Mouse (Mus musculus) small intestine, adult 2 months (tissue): ENCODE measurements around the gene Bin2. TPM values are rescaled to one million over a fixed set of nuclear protein-coding genes. Genes with fewer than 3 reads are reported as not detected.
"Not testable (repeated sequence)": the region's sequence is repeated elsewhere in the genome, so short reads cannot be mapped to it uniquely, and the experiment has no call there.

ENCODE experiments used
- H3K27ac ChIP-seq: fragments of 200-500 bp; 2 replicates; pipeline ENCODE4 v1.5.1; 2012; ENCODE audit warnings: low read depth, low read length, control low read depth, inconsistent platforms; ENCODE audit not compliant: insufficient read depth
- H3K27me3 ChIP-seq: fragments of 200-500 bp; 2 replicates; pipeline ENCODE4 v1.6.1; 2012; ENCODE audit warnings: mild to moderate bottlenecking, moderate library complexity, low read length, inconsistent platforms; ENCODE audit not compliant: control insufficient read depth, insufficient read depth
- H3K36me3 ChIP-seq: fragments of 200-500 bp; 2 replicates; pipeline ENCODE4 v1.6.1; 2012; ENCODE audit warnings: mild to moderate bottlenecking, low read length, control low read depth, inconsistent platforms; ENCODE audit not compliant: control insufficient read depth, insufficient read depth
- H3K4me1 ChIP-seq: fragments of 200-500 bp; 2 replicates; pipeline ENCODE4 v1.6.1; 2012; ENCODE audit warnings: low read length, inconsistent platforms, mixed read lengths; ENCODE audit not compliant: control insufficient read depth, insufficient read depth, insufficient read length
- H3K4me3 ChIP-seq: fragments of 200-500 bp; 2 replicates; pipeline ENCODE4 v1.5.1; 2012; ENCODE audit warnings: low read depth, mild to moderate bottlenecking, control low read depth, inconsistent platforms, low read length, moderate library complexity
- CTCF ChIP-seq: fragments of 200-500 bp; IDR thresholded peaks from 2 replicates; pipeline ENCODE4 v1.5.1; 2012; ENCODE audit warnings: low read depth, mild to moderate bottlenecking, control low read depth, inconsistent platforms, low read length, moderate library complexity, mixed read lengths; ENCODE audit not compliant: insufficient replicate concordance, insufficient read length; ENCODE audit errors: extremely low read depth
- POLR2A ChIP-seq: fragments of 200-500 bp; IDR thresholded peaks from 2 replicates; pipeline ENCODE4 v1.6.1; 2012; ENCODE audit warnings: low read depth, mild to moderate bottlenecking, control low read depth, inconsistent platforms, low read length, moderate library complexity
- WGBS: fragments of 180-500 bp; shearing (Covaris S2); methylation state at CpG from one replicate; pipeline ENCODE4 v1.1.7; 2018; 5-methylcytosine and 5-hydroxymethylcytosine counted together
- polyA plus RNA-seq: library from polyadenylated mRNA; depleted of rRNA; stranded (reverse); fragments of >200 nt; gene quantifications from 2 replicates; pipeline ENCODE4 v1.2.3, GENCODE M21; 2012

The Bin2 gene
- polyA plus RNA-seq, 1 experiment = 13.0 TPM

GRCm38 (mm10) chr15:100630126-100630525, 39.2 kb downstream of the Bin2 start:
- Histone ChIP-seq H3K4me3 (no peak overlapping the region), H3K27ac (no peak overlapping the region), H3K36me3 (peaks cover 8% of the 10 kb centered on the region; the same call in 1 of the 2 replicates), H3K27me3 (no peaks in the 10 kb centered on the region), H3K4me1 (peaks cover 23% of the 10 kb centered on the region)
- no peak for TF ChIP-seq CTCF
- no peak for TF ChIP-seq POLR2A
- 92% methylated on average over 3 of the region's 3 CpGs for WGBS

DNA sequence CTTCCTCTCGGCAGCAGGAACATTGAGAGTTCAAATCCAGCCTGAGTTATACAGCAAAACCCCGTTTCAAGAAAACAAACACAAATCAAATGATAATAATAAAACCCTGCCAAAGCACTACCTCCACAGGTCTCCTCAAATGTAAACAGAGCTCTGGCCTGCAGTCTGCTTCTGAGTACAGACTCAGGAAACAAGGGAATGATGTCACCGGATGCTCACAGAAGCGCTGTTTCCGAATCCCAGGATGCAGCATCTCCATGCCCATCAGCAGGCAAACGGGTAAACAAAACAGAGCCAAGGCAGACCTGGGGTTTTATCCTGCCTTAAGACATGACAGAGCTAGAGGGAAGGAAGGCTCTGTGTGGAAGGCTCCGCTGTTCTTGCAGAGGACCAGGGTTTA, 40.6 kb downstream of the Bin2 start:
- WGBS = 54% methylated on average over 7 of the region's 7 CpGs
- peaks cover 21% of the 10 kb centered on the region for H3K4me1 ChIP-seq
- no peaks in the 10 kb centered on the region for H3K27me3 ChIP-seq
- no peak overlapping the region for H3K4me3 ChIP-seq
- TF ChIP-seq POLR2A (no peak), CTCF (no peak)
- peaks cover 10% of the 10 kb centered on the region; the same call in 1 of the 2 replicates for H3K36me3 ChIP-seq
- H3K27ac ChIP-seq = no peak overlapping the region

- WGBS = 23% methylated on average over 11 of the region's 11 CpGs
- TF ChIP-seq POLR2A (no peak), CTCF (no peak)
Observed at GRCm38 (mm10) chr15:100627774-100628370, 41.5 kb downstream of the Bin2 start.

DNA sequence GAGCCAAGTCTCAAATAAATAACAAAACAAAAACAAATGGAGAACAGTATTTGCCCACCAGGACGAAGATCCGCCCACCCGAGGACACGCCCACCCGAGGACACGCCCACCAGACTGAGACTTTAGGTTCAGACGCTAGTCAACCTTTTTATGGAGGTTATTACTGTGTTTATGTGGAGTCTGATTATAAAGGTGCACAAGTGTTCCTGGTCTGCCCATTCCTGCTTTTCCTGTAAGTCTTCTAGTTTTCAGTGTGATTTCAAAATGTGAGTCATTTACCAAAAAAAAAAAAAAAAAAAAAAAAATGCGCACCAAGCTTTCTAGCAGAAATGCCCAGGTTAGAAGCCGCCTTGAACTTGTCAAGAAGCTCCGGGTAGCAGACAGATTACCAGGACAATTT, 42.1 kb downstream of the Bin2 start:
- H3K4me1 ChIP-seq = peaks cover 13% of the 10 kb centered on the region; the same call in 1 of the 2 replicates
- H3K27ac ChIP-seq = peak overlapping the region; percentile 52
- no peak overlapping the region for H3K4me3 ChIP-seq
- H3K36me3 ChIP-seq = peaks cover 14% of the 10 kb centered on the region; the same call in 1 of the 2 replicates
- WGBS = 18% methylated on average over 10 of the region's 10 CpGs
- no peaks in the 10 kb centered on the region for H3K27me3 ChIP-seq
- TF ChIP-seq CTCF (no peak), POLR2A (no peak)

More at GRCm38 (mm10) chr15:100627774-100628370, 41.5 kb downstream of the Bin2 start:
- no peak overlapping the region for H3K4me3 ChIP-seq
- H3K27me3 ChIP-seq = no peaks in the 10 kb centered on the region
- H3K4me1 ChIP-seq = peaks cover 18% of the 10 kb centered on the region; the same call in 1 of the 2 replicates
- H3K27ac ChIP-seq = peak overlapping the region; percentile 52
- H3K36me3 ChIP-seq = peaks cover 10% of the 10 kb centered on the region; the same call in 1 of the 2 replicates

GRCm38 (mm10) chr15:100624435-100624834, 44.9 kb downstream of the Bin2 start:
- Histone ChIP-seq H3K27ac (no peak overlapping the region), H3K4me1 (peaks cover 10% of the 10 kb centered on the region; the same call in 1 of the 2 replicates), H3K36me3 (peaks cover 29% of the 10 kb centered on the region), H3K27me3 (no peaks in the 10 kb centered on the region), H3K4me3 (no peak overlapping the region)
- no peak for TF ChIP-seq CTCF
- no peak for TF ChIP-seq POLR2A
- WGBS = 94% methylated on average over 3 of the region's 3 CpGs

- TF ChIP-seq CTCF (no peak), POLR2A (no peak)
- H3K36me3 ChIP-seq = peaks cover 36% of the 10 kb centered on the region
- H3K4me1 ChIP-seq = peaks cover 10% of the 10 kb centered on the region
- no peak overlapping the region for H3K4me3 ChIP-seq
- H3K27me3 ChIP-seq = no peaks in the 10 kb centered on the region
- H3K27ac ChIP-seq = no peak overlapping the region
- WGBS = 84% methylated on average over 9 of the region's 9 CpGs
Observed at GRCm38 (mm10) chr15:100623754-100624153, 45.6 kb downstream of the Bin2 start.

DNA sequence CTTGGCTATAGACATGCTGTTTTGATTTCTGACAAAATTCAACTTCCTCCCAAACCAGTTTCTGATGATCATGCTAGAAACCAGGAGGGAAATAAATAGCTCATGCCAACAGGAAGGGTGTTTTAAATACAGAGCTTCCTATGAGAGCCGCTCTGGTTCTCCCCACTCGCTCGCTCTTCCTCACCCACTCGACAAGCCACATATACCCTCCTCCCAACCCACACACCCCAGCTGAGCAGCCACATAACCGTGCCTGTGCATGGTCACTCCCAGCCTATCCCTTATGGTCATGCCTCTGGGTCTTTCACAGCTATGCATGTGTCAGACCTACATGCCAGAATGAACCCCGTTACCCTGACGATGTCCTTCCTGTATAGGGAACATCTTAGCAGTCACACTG, 47.2 kb downstream of the Bin2 start:
- peak overlapping the region; percentile 42 for H3K27ac ChIP-seq

DNA sequence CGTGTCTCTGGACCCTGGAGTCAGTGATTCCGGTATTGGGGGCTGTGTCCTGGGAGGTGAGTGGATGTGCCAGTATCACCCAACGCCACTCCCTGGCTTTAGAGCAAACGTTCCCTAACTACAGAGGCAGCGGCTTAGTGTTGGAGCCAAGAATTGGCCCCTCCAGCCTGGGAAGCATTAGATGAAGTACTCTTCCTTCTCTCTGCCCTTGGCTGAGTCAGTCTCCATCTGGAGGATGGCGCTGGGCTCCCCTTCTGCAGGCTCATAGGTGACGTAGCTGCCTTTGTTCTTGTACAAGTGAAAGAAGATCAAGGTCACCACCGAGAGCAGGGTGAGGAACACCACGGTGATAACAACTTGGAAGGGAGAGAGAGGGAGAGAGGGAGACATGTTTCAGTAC, 47.7 kb downstream of the Bin2 start:
- H3K36me3 ChIP-seq = peaks cover 51% of the 10 kb centered on the region
- H3K27me3 ChIP-seq, H3K4me3 ChIP-seq, H3K4me1 ChIP-seq: not testable (repeated sequence)
- H3K27ac ChIP-seq = peak overlapping the region; percentile 35; the same call in 1 of the 2 replicates
- 61% methylated on average over 9 of the region's 9 CpGs for WGBS

More for the DNA sequence above, 47.2 kb downstream of the Bin2 start:
- H3K4me3 ChIP-seq = no peak overlapping the region
- H3K4me1 ChIP-seq = no peaks in the 10 kb centered on the region; the same call in 1 of the 2 replicates
- TF ChIP-seq POLR2A = no peak
- no peak for TF ChIP-seq CTCF
- H3K36me3 ChIP-seq = peaks cover 49% of the 10 kb centered on the region
- no peaks in the 10 kb centered on the region for H3K27me3 ChIP-seq
- WGBS = 83% methylated on average over 7 of the region's 7 CpGs
